Mouse (Mus musculus) skeletal muscle tissue, postnatal 0 days (tissue): ENCODE measurements around the gene Alyref. TPM values are rescaled to one million over a fixed set of nuclear protein-coding genes. Genes with fewer than 3 reads are reported as not detected.

Experiments
- microRNA-seq, 2 experiments: library from miRNA; unstranded; fragments of <30 nt; microRNA quantifications; one replicate each; pipeline ENCODE4; 2016
- polyA plus RNA-seq: library from polyadenylated mRNA; unstranded; fragments of >200 nt; fragmentation: Nextera tagmentation; extraction: Ambion mirVana; gene quantifications from 2 replicates; pipeline ENCODE4 v1.2.1, GENCODE M21; 2015

The Alyref gene
- 130 and 181 TPM in 2 replicates for polyA plus RNA-seq

GRCm38 (mm10) chr11:120598283-120598989 is at the start of gene Alyref, which contains the start of gene Anapc11:
Alyref (minus strand) TSS chr11:120598365.
Anapc11 (plus strand) TSS chr11:120598421.

DNA sequence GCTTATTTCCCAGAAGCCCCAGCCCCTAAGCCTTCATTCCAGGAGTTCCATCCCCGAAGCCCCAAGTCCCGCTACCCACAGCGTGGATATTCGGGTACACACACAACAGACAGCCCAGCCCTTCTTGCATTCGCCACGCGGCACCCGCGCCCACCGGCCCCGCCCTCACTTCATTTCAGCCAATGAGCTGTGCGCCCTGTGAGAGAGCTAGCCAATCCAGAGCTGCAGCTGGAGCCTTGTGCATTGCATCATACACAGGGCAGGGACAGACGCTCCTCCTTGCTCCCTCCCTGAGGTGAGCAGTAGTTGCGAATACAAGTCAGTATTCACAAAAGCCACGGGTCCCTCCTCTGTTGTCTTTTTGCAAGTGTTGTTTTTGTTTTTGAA is 45.4 kb upstream of the Alyref start, which contains the start of gene Pycr1:
Gene Pycr1 (minus strand): TSS at position 169 of the 387 bp plus-strand sequence.

DNA sequence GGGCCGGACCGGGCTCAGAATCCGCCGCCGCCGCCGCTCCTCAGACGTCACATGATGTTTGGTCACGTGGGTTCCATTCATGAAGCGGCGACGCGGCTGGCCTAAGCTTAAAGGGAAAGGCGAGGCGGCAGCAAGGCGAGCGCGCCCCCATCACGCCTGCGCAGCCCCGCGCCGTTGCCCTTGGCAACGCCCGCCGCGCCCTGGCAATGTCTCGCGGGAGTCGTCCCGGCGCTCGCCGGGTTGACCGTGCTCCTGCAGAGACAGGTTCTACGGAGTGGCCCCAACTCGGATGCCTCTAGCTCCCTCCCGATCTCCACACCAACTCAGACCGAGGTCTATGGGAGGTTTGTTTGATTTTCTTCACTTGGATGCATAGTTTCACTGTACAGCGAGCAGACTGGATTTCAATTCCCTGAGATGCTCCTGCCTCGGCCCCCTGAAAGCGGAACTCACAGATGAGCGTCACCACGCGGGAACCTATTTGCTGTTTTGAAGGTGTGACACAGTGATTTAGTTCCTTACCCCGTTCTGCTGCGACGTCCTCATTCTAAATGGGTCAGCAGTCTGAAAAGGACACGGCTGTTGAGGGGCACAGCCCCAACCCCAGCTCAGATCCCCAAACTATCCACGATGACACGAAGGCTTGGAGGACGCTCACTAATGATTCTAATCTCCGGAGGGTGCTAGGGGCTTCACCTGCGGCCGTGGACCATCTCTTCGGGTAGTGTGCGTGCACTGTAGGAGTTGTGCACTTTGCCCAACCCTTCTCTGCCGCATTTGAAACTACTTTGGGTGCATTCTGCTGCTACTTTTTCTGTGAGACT is 35.6 kb upstream of the Alyref start, which contains the start of gene Mafg:
Gene Mafg (minus strand): TSS at position 81 of the 824 bp plus-strand sequence.

GRCm38 (mm10) chr11:120625152-120625775 is 27.1 kb upstream of the Alyref start, which contains the start of gene Sirt7:
Sirt7 (minus strand) TSS chr11:120625240.

DNA sequence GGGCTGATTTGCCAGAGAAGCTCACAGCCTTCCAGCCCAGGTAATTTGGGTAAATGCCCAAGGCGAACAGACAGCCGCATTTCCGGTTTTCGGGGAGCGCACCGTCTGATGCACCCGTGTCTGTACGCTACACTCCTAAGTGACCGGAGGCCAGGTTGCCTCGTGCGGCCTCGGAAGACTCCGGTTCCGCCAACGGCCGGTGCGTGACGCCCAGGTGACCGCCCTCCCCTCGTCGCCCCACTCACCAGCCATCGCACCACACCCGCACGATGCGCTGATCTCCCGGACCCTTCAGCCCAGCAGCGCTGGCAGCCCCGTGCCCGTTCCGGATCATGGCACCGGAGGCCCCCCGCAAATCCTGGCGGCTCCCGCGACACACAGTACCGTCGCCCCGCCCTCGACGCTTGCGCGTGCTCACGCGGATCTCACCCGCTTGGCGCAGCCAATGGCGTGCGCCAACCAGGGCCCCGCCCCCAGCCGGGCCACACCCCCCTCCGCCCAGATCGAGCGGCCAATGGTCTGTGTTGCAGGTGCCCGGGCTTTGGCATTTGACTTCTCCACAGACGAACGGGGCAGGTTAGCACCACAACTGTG is 19.5 kb upstream of the Alyref start, which contains the start of gene Pcyt2:
Gene Pcyt2 (minus strand): TSS at position 418 of the 594 bp plus-strand sequence.

GRCm38 (mm10) chr11:120608241-120609034 is 10.3 kb upstream of the Alyref start, which contains the start of gene Npb:
Npb (plus strand) TSS chr11:120608477.

DNA sequence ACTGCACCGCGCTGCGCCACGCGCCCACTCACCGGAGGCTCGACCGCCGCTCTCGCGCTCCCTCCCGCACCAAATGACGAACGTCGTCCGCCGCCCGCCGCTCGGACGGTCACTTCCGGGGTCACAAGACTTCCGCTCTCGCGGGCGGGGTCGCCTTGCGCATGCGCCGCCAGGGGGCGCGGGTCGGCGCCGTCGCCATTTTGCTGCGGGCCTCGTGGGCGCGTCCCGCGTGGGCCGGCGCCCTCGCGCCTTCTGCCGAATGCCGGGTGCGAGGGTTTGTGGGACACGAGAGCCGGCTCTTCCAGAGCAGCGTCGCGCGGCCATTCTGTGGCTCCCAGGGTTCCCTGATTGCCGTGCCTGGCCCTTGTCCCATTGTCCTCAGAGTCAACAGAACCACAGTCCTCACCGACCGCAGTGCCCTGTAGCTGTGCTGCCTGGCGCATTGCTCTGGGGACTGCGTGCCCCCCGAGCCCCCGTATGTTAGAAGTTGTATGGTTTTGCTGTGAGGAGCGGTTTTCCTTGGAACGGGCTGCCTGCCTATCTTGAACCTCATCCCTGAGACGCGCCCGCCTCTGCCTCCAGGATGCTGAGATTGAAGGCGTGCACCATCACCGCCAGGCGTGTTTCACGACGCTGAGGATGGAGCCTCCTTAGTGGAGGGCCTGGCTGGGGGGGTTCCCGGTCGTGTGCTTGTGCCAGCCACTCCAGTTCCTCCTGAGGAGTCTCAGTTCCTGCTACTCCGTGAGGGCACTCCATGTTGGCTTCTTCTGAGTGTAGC is 16.5 kb downstream of the Alyref start, which contains the start of gene Arhgdia:
Gene Arhgdia (minus strand): TSS at position 135 of the 778 bp plus-strand sequence.

GRCm38 (mm10) chr11:120572752-120573584 is 25.2 kb downstream of the Alyref start, which contains the start of gene P4hb:
P4hb (minus strand) TSS chr11:120573253.

DNA sequence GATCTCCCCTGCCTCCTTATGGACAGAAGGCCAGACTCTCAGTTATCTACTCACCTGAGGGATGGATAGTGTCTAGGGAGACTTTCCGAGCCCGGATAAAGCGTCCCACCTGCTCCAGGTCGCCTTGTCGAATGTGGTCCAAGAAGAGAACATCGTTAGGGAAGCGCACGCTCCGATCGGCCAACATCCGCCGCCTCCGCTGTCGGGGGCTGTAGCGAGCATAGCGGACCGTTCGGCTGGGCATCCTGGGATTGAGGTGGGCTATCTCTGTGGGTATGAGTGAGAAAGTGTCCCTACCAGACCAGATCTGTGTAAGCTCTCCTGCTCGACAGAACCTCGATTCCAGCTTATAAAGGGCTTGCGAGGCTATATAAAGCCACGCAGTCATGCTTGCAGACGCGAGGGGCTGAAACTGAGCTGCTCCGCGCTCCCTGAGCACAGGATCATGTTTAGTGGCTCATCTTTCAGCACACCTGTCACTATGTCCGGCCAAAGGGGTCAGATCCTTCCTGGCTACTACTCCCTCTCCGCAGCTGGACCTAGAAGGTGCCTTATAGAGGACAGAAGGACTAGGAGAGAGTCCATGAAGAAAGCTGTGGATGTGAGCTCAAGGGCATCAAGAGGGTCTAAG is 47.2 kb downstream of the Alyref start, which contains the start of gene Ppp1r27:
Gene Ppp1r27 (minus strand): TSS at position 323 of the 631 bp plus-strand sequence.

GRCm38 (mm10) chr11:120549168-120549945 is 48.8 kb downstream of the Alyref start, which contains the start of gene Mcrip1:
Mcrip1 (minus strand) TSS chr11:120549727.

Small RNA genes within 50 kb of the gene (microRNA-seq; reads per million reads assigned to microRNA genes)
- 0.20 to 0.42 reads per million in 2 experiments for gene Mir6936

Other genes starting within 250 kb of the Alyref start
- gene Actg1, start 249.8 kb downstream of the Alyref start, polyA plus RNA-seq: 620 and 703 TPM in 2 replicates
- gene Fscn2, start 236.8 kb downstream of the Alyref start, polyA plus RNA-seq: 3.7 and 3.9 TPM in 2 replicates
- 13.6 and 17.9 TPM in 2 replicates for gene Faap100, start 219.6 kb downstream of the Alyref start, polyA plus RNA-seq
- 26.1 and 28.5 TPM in 2 replicates for gene Nploc4, start 160.7 kb downstream of the Alyref start, polyA plus RNA-seq
- gene Tspan10, start 155.7 kb downstream of the Alyref start, polyA plus RNA-seq: 0.07 TPM in 1 of 2 replicates, not detected in the other
- gene Pde6g, start 144.9 kb downstream of the Alyref start, polyA plus RNA-seq: 0.32 and 0.35 TPM in 2 replicates
- gene Oxld1, start 140.3 kb downstream of the Alyref start, polyA plus RNA-seq: 40.3 and 48.5 TPM in 2 replicates
- gene Ccdc137, start 140.2 kb downstream of the Alyref start, polyA plus RNA-seq: 8.1 and 8.7 TPM in 2 replicates
- gene Arl16, start 130.8 kb downstream of the Alyref start, polyA plus RNA-seq: 28.0 and 33.5 TPM in 2 replicates
- 191 and 195 TPM in 2 replicates for gene Mrpl12, start 113.8 kb downstream of the Alyref start, polyA plus RNA-seq
- gene Slc25a10, start 106.5 kb downstream of the Alyref start, polyA plus RNA-seq: 15.4 and 38.7 TPM in 2 replicates
- 0.17 and 0.27 TPM in 2 replicates for gene Gcgr, start 67.7 kb downstream of the Alyref start, polyA plus RNA-seq
- gene Mcrip1, start 48.6 kb downstream of the Alyref start, polyA plus RNA-seq: 123 and 145 TPM in 2 replicates
- gene Ppp1r27, start 47.2 kb downstream of the Alyref start, polyA plus RNA-seq: 121 and 146 TPM in 2 replicates
- gene P4hb, start 25.1 kb downstream of the Alyref start, polyA plus RNA-seq: 311 and 389 TPM in 2 replicates
- 252 and 323 TPM in 2 replicates for gene Arhgdia, start 16.7 kb downstream of the Alyref start, polyA plus RNA-seq
- 109 and 118 TPM in 2 replicates for gene Anapc11, start 56 bp upstream of the Alyref start, polyA plus RNA-seq
- 1.2 and 2.0 TPM in 2 replicates for gene Npb, start 10.1 kb upstream of the Alyref start, polyA plus RNA-seq
- gene Pcyt2, start 19.6 kb upstream of the Alyref start, polyA plus RNA-seq: 35.3 and 46.1 TPM in 2 replicates
- 11.3 and 14.0 TPM in 2 replicates for gene Sirt7, start 26.9 kb upstream of the Alyref start, polyA plus RNA-seq
- gene Mafg, start 35.2 kb upstream of the Alyref start, polyA plus RNA-seq: 22.0 TPM in 2 replicates
- 24.8 and 35.6 TPM in 2 replicates for gene Pycr1, start 45.4 kb upstream of the Alyref start, polyA plus RNA-seq
- 73.4 and 83.9 TPM in 2 replicates for gene Myadml2, start 49.8 kb upstream of the Alyref start, polyA plus RNA-seq
- gene Notum, start 62.8 kb upstream of the Alyref start, polyA plus RNA-seq: 1.9 and 3.8 TPM in 2 replicates
- 63.0 and 64.1 TPM in 2 replicates for gene Aspscr1, start 74.6 kb upstream of the Alyref start, polyA plus RNA-seq
- gene Cenpx, start 115.4 kb upstream of the Alyref start, polyA plus RNA-seq: 105 and 106 TPM in 2 replicates
- gene Lrrc45, start 115.6 kb upstream of the Alyref start, polyA plus RNA-seq: 12.6 and 14.1 TPM in 2 replicates
- 2.7 and 4.5 TPM in 2 replicates for gene Rac3, start 123.1 kb upstream of the Alyref start, polyA plus RNA-seq
- gene Dcxr, start 128.9 kb upstream of the Alyref start, polyA plus RNA-seq: 7.3 and 17.3 TPM in 2 replicates
- 10.2 and 19.5 TPM in 2 replicates for gene Cbr2, start 133.7 kb upstream of the Alyref start, polyA plus RNA-seq
- 1.5 TPM in 2 replicates for gene Hmga1b, start 164.4 kb upstream of the Alyref start, polyA plus RNA-seq
- 10.9 and 13.1 TPM in 2 replicates for gene Rfng, start 185.8 kb upstream of the Alyref start, polyA plus RNA-seq
- gene Gps1, start 185.9 kb upstream of the Alyref start, polyA plus RNA-seq: 87.6 and 93.4 TPM in 2 replicates
- 35.4 and 37.5 TPM in 2 replicates for gene Dus1l, start 198.0 kb upstream of the Alyref start, polyA plus RNA-seq
- gene Fasn, start 226.2 kb upstream of the Alyref start, polyA plus RNA-seq: 6.1 and 13.5 TPM in 2 replicates